Mouse (Mus musculus): ENCODE data around the gene Egfl7.

GRCm38 (mm10) chr2:26578369-26578768 is 1.4 kb upstream of the Egfl7 start:
- no peak for TF ChIP-seq CTCF (IDR thresholded peaks at IDR 0.05; ENCODE audit: low read depth, low read length)
- TF ChIP-seq POLR2A (IDR thresholded peaks at IDR 0.05; ENCODE audit: borderline replicate concordance, low read depth, low read length), result no peak
